Mouse (Mus musculus) ES-E14 (cell line): ENCODE measurements at regions not wholly inside any gene's neighbourhood (a gene's known extent, or its start where the extent isn't known, plus 50 kb on each side); places are given as distances from the start of the nearest gene placed in this dataset.

Experiments used
- HCFC1 ChIP-seq: IDR thresholded peaks from 2 replicates; pipeline ENCODE4 v1.6.1; 2012; ENCODE audit warnings: low read length, inconsistent platforms, borderline replicate concordance; ENCODE audit not compliant: insufficient read depth
- ZNF384 ChIP-seq: IDR thresholded peaks from 2 replicates; pipeline ENCODE4 v1.6.1; 2012; ENCODE audit warnings: low read depth, low read length, inconsistent platforms

DNA sequence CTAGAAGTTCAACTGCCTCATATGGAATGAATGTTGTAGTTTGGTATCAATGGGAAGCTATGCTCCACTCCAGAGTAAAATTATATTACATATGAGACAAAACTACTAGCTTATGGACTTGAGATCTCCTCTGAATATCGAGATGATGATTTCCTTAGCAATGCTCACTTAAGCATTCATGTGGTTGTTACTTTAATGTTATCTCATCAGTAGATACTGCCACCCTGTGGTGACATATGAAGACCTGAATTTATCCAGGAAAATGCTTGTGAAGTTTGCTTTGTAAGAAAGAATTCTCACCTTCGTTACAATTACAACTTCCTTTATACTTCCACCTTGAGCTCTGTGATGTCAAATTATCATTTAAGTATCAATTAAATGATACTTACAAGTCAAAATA is 190.2 kb upstream of the Aldoart1 start:
- TF ChIP-seq ZNF384 (no peak), HCFC1 (no peak)
